Mouse (Mus musculus): ENCODE results near the gene Ptpro.

Gene Ptpro

DNA sequence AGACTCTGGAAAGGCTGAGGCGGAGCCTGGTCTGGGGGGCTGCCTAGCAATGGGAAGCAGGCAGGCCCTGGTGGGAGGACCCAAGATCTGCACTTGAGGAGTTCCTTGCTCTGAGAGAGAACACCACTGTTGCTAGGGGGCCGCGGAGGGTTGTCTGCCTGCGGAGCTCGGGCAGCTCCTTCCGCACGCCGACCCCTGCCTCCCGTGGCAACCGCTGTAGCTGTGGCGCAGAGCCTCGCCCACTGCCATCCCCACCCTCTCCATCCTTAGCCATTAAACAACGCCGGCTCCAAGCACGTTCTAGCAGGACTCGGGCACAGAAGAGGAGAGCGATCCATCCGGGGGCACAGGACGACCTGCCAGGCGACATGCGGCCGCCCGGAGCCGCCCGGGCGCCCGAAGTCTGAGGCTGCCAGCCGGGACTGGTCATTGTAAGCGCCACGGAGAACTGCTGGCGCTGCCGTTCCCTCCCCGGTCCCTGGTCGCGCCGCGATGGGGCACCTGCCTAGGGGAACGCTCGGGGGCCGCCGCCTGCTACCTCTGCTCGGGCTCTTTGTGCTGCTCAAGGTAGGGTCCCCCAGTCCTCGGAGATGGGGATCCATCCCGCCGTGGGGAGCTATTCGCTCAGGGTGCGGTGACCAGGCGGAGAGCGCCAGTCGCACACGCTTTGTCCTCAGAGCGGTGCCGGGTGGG, at the start of gene Ptpro:
TSS of gene Ptpro (plus strand) at position 126 of the 693 bp plus-strand sequence.
- DNase-seq (ENCODE audit: low spot score): no peak

DNA sequence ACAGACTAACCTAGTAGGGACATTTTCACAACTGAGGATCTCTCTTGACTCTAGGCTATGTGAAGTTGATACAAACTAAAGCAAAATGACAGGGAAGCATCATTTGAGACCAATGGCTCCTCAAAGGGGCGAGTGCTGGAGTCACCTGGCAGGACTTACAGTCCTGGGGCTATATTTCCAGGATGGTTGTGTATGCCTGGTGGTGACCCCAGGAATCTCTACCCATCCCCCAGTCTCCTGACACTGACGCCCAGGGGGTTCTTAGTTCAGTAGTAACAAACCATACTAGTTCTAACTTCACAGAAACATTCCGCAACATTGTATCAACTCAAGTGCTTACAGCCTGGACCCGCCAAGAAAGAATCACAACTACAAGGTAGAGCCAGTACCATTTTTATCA, 49.5 kb upstream of the Ptpro start:
- DNase-seq (ENCODE audit: low spot score): no peak

DNA sequence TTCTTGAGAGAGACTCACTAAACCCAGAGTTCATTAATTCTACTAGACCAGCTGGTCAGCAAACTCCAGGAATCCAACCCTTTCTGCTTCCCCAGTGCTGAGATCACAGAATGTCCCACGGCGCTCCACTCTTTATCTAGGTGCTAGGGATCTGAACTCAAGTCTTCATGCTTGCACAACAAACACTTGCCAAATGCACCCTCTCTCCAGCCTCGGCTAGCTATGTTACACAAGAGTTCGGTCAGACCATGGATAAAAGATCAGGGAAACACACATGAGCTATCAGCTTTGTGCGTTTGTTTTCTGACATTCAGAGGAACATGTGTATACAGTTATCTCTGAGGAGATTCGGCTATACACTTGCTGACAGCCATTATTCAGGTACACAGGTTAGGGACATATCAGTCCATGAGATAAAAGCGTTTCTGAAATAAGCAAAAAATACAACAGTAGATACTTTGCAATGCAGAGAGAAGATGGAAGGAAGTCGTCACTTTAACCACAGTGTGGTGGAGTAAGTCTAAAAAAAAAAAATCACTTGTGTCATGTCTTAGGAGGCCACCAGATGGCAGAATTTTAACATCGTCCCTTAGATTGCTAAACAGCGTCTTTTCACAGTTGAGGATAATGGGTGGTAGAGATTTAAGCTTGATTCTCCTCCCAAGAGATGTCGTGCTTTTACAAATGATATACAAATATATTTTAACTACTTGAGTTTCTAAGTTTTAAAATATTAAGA, 46.3 kb upstream of the Ptpro start:
- no peak for DNase-seq (ENCODE audit: low spot score)

DNA sequence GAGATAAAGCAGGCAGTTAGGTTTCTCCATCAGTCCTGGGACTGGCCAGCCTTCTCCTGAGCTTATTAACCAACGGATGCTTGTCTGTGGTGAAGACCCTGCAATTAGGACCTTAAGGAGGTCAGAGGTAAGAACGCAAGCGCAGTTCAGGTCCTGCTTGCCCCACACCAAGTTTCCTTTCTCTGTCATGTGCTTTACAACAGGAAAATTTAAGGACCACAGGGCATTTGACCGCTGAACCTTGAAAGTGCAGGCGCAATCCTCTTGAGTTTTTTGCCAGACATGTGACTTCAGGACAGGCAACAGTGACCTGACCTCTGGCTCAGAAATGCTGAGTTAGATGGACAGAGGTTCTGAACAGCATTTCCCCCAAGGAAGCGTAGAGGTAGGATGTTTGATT, 45.0 kb upstream of the Ptpro start:
- DNase-seq (ENCODE audit: low spot score): no peak

DNA sequence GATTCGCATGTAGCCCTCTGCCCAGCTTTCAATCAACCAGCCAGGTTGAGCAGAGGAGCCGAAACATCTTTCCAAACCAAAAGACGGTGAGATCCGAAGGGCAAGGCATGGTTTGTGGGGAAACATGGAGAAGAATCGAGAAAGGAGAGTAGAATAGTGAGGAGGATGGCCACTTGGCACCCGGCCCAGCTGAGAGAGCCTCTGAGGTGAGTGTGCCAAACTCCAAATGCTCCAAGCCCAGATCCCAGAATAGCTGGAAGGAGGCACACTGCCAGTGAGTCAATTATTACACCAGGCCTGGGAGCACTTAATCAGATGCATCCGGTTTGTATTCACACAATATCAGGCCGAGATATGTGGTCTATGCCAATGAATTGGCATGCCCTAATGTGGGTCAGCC, 42.1 kb upstream of the Ptpro start:
- DNase-seq (ENCODE audit: low spot score): no peak

DNA sequence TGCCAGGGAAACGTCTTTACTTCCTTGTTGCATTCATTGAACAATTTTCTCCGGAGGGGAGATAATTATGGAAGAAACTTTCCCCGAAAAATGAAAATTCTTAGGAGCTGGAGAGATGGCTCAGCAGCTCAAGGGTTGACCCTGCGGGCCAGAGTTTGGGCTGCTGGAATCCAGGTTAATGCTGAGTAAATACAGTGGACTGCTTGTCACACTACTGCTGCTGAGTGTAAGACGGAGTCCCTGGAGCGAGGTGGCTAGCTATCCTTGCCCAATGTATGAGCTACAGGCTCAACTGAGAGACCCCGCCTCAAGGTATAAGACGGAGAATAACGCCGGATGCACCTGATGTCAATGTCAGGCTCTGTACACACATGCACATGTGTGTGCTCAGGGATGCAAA, 41.1 kb upstream of the Ptpro start:
- no peak for DNase-seq (ENCODE audit: low spot score)

DNA sequence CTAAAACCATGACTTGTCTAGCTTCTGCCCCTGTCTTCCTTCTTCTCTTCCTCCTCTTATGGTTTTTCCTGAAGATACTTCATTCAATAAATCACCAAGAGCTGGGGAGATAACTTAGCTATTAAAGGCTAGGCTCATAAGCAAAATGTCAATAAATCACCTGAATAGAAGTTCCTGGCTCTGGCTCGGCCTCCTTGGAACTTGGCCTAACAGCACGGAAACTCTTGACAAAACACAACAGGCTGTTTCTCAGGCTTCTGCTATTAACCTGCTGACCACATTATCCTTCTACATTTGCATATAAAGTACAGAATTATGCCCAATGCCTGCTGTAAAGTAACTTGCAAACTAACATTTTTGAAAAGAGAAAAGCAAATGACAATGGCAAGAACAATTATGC, 40.7 kb upstream of the Ptpro start:
- no peak for DNase-seq (ENCODE audit: low spot score)

DNA sequence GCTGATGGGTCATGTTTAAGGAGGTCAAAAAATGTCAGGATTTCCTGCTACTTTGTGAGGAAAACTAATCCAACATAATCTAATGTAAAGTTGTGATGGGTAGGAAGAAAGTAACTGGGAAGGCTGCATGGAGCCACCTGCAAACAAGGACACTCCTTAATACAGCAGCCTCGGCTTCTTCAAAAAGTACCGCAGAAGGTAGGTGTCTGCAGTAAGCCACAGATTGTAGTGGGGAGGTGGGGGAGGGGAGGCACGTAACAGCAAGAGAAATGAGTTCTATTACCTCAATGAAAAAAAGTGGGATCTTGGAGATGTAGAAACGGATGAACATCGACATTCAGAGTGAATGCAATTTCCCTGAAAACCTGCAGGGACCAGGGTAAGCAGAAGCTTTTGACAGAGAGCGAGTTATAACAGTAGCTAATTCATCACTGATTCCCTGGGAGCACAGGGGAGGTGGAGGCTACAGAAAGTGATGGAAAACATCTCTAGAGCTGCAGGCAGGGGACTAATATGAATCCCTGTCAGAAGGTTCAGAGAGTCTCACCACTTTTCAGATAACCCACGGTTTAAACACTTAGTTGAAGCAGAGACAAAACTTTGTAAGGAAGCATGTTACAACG, 34.2 kb upstream of the Ptpro start:
- DNase-seq (ENCODE audit: low spot score): no peak

DNA sequence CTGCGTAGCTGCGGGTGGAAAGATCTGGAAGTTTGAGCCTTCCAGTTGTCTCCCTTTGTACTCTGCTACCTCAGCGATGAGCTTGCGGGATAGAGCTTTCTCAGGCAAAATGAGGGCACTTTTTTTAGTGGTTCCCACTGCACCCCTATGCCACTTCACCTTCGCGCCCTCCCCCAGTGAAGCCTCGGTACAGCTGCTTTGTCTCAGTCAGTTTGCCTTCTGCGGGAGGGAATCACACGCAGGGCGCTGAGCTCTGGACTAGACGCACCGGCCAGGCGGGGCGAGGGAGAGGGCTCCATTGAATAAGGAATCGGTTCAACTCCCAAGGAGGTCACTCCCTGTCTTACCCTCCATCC, 746 bp downstream of the Ptpro start:
- DNase-seq (ENCODE audit: low spot score): no peak

DNA sequence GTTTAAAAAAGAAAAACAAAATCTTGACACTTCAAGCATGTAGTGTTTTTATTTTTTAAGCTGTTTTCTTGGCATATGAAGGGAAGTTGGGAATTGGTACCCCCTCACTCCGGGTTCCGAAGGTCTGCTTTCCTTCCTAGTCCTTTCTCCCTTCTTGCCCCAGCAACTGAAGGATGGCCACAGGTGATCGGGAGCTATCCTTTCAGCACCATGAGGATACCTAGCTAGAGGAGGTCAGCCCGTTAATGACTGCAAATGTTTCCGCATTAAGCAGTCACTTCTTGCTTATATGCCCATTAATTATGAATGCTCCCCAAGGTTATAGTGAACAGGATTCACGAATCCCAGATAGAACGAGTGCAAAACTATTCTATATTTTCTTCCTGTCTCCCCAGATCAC, 1.3 kb downstream of the Ptpro start:
- DNase-seq (ENCODE audit: low spot score): no peak

DNA sequence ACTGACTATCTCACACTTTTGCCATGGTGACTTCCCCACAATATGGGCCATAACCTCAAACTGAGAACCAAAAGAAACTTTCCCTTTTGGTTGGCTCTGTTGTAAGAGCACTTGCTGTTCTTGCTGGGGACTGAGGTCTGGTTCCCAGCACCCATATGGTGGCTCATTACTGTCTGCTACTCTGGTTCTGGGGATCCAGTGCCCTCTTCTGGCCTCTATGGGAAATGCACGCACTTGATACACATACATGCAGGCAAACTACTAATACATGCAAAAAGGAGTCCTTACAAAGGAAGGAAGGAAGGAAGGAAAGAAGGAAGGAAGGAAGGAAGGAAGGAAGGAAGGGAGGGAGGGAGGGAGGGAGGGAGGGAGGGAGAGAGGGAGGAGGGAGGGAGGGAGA, 8.9 kb downstream of the Ptpro start:
- DNase-seq (ENCODE audit: low spot score): no peak

DNA sequence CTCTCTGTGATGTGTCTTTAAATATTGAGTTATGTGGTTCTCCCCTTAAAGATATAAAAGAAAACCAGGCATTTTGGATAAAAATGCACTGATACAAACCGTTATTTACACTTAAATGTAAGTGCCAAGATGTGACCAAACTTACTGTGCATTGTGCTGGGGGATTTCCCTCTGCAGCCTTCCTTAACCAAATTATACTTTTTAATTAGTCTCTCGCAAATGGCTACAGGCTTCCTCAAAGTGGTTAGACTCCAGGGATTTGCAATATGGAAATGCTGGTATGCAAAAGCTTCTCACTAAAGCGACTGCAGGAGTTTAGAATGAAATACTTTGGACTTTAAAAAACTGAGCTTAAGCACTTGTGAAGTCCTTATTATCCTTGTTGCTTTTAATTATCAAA, 10.0 kb downstream of the Ptpro start:
- DNase-seq (ENCODE audit: low spot score): no peak

DNA sequence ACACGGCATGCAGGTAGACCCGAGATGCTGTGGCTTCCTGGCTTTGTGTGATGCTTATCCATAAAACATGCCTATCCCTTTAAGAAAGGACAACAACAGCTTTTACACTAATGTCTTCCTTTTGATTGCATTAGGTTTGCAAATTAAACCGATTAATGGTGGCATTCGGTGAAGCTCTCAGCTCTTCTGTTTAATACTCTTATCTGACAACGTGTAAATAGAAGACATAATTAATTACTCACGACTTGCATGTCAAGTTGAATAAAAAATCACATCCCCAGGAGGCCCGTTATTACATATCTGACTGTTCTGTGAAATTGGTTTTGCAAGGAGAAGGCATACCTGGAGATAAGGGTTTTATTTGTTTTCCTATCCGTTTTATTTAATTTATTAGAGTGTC, 15.9 kb downstream of the Ptpro start:
- DNase-seq (ENCODE audit: low spot score): no peak

DNA sequence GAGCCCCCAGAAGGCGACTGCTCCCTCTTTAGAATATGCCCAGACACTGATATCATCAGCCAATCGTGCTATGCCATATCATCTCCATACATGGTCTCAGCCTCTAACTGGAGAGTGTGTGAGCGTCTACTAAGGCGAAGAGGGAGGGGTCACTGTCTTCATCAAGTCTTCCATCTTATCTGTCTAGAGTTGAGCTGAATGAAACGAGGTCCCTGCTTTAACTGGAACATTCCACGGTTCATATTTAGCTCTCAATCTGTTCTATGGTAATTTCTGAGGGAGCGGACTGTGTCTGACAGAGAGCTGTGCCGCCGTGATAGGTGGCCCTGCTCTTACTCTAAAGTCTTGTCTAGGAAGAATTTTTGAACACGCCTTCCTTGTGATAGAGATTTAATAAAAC, 16.5 kb downstream of the Ptpro start:
- no peak for DNase-seq (ENCODE audit: low spot score)

DNA sequence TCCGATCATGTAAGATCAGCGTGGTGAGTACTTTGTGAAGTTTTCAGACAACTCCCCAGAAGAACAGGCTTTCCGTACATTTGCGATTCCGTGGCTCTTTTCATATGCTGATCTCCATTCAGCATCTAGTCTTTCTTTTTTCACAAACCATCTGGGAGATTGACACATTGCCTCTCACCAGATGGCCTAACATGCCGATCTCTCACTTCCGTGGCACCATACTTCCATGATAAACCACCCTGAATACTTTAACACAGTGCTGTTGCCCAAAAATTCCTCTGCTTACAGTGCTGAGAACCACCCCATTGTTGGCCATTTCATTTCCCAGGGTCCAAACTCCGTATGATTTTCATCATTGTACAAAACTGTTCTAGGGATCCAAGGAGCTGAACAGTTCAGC, 20.4 kb downstream of the Ptpro start:
- no peak for DNase-seq (ENCODE audit: low spot score)

DNA sequence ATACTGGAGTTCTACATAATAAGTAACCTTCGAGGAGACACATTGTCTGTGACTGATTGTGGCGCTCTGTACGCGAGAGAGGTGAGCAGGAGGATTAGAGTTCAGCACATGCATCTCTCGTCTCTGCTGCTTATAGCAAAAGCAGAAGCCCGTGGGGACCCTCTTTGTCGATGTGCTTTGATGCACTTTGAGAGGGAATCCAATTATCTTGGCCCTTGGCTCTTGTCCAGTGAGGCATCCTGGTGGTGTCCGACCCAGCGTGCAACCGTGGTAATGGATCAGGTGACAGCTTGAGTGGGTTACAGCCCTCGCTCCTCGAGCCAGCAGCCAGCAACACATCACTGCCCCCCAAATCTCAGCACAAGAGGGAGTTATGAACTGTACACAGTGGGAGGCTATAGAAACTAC, 25.5 kb downstream of the Ptpro start:
- no peak for DNase-seq (ENCODE audit: low spot score)

DNA sequence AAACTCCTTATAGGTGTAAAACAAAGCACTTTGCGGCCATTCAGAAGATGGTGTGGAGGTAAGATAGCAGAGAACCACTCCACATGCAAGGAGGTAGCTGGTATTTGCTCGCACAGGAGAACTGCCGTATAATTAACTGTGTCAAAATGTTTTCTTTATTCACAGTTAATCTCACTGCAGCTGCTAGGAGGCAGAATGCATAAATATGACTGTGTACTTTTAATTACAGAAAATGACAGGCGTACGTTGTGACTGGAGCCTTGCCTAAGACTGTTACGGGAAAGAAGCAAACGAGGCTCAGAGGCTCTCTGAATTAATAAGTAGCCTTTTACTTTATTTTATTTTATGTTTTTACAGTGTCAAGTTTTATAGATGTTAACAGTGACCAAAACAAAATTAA, 27.5 kb downstream of the Ptpro start:
- no peak for DNase-seq (ENCODE audit: low spot score)

DNA sequence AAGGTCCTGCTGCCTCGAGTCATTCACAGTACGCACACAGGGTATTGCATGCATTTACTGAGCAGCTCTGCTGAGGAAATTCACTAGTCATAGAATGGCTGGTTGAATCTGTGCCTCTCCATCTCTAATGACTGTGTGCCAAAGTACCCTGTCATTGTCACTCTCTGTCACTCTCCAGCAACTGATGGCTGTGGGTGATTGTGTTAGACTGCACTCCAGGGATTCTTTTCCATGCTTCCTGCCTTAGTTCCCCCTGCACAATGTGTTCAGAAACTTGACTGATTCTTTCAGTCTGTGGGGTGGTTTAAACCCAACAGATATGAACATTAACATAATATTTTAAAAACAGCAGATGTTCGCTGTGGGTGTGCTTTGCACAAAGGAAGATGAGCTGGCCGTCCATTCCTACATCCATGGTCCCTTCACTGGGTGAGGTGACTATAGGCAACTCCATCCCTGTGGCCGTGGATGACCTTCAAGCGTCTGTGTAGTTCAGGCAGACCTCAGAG, 29.5 kb downstream of the Ptpro start:
- DNase-seq (ENCODE audit: low spot score): no peak

DNA sequence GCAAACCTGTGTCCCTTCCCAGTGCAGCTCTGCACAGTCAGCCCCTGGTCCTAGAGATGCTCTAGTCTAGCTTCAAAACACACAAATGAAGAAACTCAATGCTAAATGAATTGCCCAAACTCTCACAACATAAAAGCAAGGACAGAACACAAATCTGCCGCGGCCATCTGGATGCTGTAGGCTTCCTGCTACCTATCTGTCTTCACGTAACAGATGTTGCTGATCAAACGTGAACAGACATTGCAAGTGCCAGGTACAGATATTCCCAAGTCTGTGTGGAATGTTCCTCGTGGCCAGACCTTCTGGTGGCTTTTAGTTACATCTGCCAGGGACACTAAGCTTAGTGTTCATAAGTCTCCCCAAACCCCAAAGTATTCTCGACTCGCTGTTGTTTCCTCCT, 29.9 kb downstream of the Ptpro start:
- no peak for DNase-seq (ENCODE audit: low spot score)

DNA sequence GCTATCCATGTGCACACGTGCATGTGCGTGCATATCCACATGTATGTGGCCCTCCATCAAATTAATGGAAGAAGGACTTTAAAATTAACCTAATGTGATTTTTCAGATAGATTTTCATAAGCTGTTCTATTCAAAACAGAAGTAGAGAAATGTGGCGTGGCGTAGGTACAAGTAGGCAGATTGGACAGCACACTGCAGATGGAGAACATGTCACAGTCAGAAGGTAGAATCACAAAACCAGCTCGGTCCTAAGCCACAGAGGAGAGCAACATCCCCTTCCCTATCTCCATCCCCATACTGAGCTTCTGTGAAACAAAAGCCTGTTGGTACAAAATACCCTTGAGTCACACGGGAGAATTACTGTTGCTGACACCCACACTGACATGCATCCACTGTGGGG, 34.3 kb downstream of the Ptpro start:
- DNase-seq (ENCODE audit: low spot score): no peak

DNA sequence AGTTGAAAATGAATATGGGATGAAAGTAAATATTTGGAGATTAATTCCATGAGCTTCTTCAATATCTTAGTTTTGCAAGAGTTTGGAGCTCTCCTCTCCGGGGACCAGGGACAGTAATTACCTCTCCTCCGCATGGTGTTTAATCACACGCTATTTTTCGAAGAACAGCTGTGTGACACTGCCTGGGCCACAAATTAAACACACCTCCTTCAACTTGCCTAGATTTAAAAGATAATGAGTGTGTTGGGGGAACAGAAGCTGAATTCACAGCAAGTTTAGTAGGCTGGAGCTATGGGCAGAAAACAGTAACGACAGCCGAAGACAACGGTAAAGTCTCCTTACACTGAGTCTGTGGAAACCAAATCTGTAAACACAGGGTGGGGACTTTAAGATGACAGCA, 35.7 kb downstream of the Ptpro start:
- no peak for DNase-seq (ENCODE audit: low spot score)

DNA sequence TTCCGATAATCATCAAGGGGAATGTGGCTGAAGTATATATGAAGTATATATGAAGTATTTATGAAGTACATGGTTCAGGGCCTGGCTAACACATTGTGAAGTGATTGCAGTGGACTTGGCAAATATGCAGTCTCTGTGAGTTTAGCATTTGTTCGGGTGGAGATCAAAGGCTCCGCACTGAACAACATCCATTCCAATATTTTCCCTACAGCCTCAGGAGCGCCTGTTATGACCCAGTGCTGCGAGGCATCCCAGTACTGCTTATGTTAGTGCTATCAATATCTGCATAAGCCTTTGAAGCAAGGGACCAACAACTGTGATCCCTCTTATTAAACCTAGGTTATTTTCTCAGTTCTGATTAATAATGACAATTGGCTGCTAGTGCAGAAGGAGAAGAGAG, 36.1 kb downstream of the Ptpro start:
- DNase-seq (ENCODE audit: low spot score): no peak

DNA sequence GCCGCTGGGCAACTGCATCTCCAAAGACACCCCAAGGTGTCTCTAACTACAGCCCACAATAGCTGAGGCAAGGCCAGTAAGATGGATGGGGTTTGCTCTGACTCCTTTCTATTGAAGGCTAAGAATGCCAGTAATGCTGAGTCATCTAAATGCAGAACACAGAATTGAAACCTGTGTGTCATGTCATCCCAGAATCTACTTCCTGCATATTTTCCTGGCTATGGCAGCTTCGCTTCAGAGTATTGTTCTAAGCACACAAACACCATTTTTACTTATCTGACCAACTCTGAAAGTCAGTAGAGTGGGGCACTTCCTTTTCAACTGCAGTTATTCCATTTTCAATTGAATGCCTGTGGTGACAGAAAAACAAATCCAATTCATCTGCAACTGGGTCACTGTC, 40.3 kb downstream of the Ptpro start:
- no peak for DNase-seq (ENCODE audit: low spot score)
